Mouse (Mus musculus) adrenal gland (tissue): ENCODE results near the gene Amd1.

Source experiments
- intact Hi-C: fragments of 180-260 bp; cut with DNase I; formaldehyde crosslinking; loops from one replicate; pipeline ENCODE4 v1.15.1; 2025

Gene Amd1

DNA sequence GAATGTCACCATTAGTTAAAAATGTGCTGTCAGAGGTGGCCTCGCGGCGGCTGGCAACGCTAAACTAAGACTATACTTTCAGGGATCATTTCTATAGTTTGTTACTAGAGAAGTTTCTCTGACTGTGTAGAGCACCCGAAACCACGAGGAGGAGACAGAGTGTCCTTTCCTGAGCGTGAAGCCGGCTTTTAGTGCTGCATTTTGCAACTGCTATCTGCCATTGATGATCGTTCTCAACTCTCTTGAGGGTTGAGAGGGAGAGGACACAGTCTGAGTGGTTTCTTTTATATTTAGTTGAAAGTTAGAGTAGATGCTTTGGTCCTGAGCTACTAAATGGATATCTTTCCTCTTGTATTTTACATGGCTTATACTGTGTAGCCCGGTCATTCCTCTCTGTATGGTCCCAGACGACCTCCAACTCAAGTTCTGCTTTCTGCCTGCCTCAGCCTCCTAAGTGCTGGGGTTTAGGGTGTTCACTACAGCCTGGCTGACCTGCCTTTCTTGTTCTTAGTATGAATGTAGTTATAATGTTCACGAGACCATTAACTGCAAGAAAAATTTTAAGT lies 43.5 kb downstream of the Amd1 start:
- intact Hi-C loops, result loop anchor here (2.0 to 5.0 kb wide), 2 partner anchors 44 to 266 kb away; partner anchors contain the start of gene Amd1

DNA sequence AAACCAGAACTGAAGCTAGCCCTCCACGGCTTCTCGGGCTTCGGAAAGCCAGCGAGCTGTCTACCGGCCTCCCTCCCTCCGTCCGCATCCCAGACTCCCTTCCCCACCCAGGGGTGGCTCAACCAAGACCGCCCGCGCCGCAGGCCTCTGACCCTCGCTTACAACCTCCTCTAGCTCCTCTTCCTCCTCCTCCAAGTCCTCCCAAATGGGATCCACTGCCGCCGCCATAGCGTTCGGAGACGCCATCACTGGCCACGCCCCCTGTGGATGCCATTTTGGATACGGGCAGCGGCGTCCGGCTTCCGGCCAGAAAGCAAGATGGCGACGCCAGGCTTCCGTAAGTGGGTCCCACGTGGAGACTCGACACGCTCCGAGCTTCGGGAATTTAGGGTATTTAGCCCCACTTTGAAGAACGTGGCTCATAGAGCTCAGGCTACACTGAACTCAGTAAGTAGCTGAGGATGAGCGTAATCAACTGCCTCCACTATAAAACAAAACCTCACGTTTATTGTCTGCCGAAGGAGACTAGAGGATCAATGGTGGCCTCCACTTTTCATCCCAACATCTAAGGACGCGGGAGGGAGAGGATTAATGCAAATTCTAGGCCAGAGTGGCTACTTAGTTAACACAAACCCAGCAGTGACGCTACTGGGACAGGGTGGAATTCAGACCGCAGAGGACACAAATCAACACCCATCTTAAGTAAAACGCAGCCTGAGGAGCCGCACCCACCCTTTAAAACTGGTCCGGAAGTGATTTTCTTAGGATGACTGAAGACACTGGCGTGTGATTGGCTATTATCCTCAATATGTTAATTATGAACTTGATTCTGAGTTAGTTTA lies 44.4 kb downstream of the Amd1 start, which contains the start of gene Gtf3c6:
Gene Gtf3c6 (minus strand): TSS at position 695 of the 842 bp plus-strand sequence.
- intact Hi-C loops, result loop anchor here (2.0 to 5.0 kb wide), 2 partner anchors 45 to 267 kb away; partner anchors contain the start of gene Amd1

DNA sequence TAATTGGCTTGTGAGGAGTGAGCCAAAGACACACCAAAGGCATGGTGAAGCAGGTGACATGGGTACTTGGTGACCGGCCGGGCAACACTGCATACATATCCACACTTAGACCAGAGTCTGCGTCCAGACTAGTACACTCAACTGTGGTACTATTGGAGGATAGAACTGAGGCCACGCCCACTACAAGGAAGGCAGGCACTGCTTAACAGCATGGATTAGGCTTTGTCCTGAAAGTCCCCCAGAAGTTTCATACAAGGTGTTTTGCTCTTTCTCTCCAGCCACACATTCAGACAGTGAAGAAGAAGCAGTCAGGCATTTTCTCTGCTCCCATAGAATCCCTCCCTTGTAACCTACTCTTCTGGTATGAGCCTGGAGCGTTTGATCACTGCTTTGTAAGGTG lies 45.3 kb downstream of the Amd1 start:
- intact Hi-C loops, result loop anchor here (5.0 kb wide), 1 partner anchor 46 kb away; the partner anchor contains the start of gene Amd1

DNA sequence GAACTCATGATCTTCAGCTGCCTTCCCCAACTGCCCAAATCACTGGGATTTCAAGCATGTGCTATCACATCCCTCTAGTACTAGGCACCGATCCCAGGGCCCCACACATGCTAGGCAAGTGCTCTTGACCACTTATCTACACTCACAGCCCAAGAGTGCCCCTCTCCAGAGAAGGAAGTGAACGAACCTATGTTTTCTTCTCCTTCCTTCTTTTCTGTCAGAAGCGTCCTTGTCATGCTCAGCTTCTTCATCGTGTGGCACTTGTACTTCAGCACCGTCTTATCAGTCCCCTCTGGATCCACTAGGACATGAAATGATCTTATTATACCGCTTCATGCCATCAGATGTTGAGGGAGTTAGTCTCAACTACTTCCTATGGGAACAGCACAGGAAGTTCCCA lies 51.0 kb downstream of the Amd1 start:
- intact Hi-C loops, result no loop called here

DNA sequence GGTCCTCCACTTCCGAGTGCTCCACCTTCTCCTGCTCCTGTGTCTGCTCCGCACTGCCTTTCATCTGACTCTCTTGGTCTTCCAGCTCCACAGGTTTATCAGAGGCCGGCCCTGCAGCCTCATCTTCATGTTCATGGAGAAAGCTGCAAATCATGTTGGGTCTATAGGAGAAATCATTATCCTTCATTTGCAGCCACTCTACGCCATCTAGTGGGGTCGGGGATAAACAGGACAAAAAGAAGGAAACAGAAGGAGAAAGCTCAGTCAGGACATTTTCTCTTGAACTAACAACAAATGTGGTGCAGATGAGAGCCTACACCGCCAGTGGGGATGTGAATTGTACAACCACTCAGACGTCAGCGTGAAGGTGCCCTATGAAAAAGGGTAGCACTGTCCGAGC lies 52.4 kb downstream of the Amd1 start:
- intact Hi-C loops, result no loop called here

DNA sequence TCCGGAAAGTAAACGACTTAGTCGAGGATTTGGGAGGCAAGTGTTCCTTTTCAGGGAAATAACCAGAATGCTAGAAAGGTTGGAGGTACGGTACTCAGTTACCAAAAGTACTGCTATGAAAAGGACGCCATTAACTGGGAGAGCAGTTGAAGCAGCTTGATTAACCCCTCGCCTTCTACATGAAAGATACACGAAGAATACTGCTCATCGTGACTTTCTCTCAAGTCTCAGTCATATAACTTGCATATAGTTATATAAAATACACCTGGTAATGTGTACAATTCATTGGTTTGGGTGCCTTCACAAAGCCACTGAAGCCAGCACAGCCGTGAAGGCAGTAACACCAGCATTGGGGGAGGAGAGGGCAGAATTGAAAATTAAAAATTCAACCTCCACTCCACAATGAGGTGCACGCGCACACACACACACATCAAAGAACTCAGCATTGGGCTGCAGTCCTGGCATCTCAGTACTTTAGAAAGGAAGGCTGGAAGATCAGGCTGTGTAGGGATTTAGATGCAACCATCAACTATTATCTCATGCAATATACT lies 54.7 kb downstream of the Amd1 start:
- intact Hi-C loops, result no loop called here

DNA sequence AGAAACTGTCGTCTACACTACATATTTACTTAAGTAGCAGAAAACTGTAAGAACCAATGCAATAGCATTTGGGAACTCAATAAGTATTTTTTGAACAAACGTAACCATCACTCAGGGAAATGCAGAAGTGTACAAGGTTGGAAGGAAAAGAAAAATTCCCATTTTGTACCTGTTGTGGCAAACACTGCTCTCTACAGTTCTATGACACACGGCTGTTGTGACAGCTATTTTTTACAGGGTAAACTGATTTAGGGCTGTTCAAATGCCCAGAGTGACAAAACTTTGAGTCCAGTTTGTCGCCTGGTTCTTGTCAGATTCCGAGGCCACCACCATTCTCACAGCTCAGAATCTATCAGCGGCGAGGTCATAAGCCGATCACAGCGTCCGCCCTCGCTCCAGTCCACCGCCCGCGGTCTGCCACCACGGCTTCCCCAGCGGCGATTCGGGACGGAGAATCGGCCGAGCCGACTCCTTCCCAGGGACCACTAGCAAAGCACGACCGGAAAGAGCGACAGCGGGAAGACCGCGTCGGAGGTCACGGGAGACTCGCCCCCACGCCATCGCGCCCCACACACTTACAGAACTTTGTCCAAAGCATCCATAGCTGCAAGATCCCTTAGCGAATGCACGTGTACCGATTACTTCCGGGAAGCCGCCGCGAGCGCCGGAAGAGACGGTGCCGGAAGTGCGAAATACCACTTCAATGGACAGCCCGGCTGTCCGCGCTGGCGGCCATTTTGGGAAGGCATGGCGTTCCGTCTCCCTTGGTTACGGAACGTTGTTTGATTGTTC lies 55.4 kb downstream of the Amd1 start, which contains the start of gene Rpf2:
Gene Rpf2 (minus strand): TSS at position 663 of the 792 bp plus-strand sequence.
- intact Hi-C loops, result no loop called here

DNA sequence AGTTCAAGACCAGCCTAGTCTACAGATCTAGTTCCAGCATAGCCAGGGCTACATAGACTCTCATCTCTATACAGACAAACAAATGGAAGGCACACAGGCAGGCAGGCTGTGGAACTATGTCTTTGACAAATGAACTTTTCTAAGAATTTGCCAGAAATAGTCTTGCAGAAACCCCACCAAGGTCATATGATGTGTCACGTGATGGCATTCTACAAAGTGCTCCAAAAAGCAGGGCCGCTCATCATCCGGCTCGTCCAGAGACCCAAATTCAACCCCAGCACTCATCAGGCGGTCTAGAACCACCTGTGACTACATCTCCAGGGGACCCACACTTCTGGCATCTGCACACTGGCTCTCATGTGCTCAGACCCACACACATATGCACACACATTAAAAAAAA lies 64.2 kb downstream of the Amd1 start:
- intact Hi-C loops, result no loop called here
